Mouse (Mus musculus): ENCODE data around the gene Abhd12.

Gene Abhd12

GRCm38 (mm10) chr2:150842049-150842461 lies 62.5 kb downstream of the Abhd12 start:
- DNase-seq = no peak

GRCm38 (mm10) chr2:150841109-150841508 lies 63.4 kb downstream of the Abhd12 start:
- no peak for DNase-seq

GRCm38 (mm10) chr2:150839686-150840471 lies 64.7 kb downstream of the Abhd12 start:
- DNase-seq = no peak

- no peak for DNase-seq
Measured at GRCm38 (mm10) chr2:150837781-150838180, 66.8 kb downstream of the Abhd12 start.

GRCm38 (mm10) chr2:150836906-150837305 lies 67.6 kb downstream of the Abhd12 start:
- DNase-seq = no peak

GRCm38 (mm10) chr2:150835975-150836374 lies 68.6 kb downstream of the Abhd12 start:
- no peak for DNase-seq

- no peak for DNase-seq
Measured at GRCm38 (mm10) chr2:150834616-150835015, 69.9 kb downstream of the Abhd12 start.

- DNase-seq = no peak
Measured at GRCm38 (mm10) chr2:150832029-150832428, 72.5 kb downstream of the Abhd12 start.

GRCm38 (mm10) chr2:150830911-150831441 lies 73.6 kb downstream of the Abhd12 start:
- DNase-seq = no peak

- no peak for DNase-seq
Measured at GRCm38 (mm10) chr2:150830011-150830410, 74.5 kb downstream of the Abhd12 start.

- DNase-seq = no peak
Measured at GRCm38 (mm10) chr2:150828654-150829053, 75.9 kb downstream of the Abhd12 start.

- no peak for DNase-seq
Measured at GRCm38 (mm10) chr2:150828164-150828563, 76.4 kb downstream of the Abhd12 start.

- DNase-seq = no peak
Measured at GRCm38 (mm10) chr2:150826426-150826825, 78.1 kb downstream of the Abhd12 start.

GRCm38 (mm10) chr2:150822987-150823386 lies 81.6 kb downstream of the Abhd12 start:
- no peak for DNase-seq

GRCm38 (mm10) chr2:150820720-150821119 lies 83.8 kb downstream of the Abhd12 start:
- no peak for DNase-seq

GRCm38 (mm10) chr2:150818742-150819141 lies 85.8 kb downstream of the Abhd12 start:
- DNase-seq = no peak

GRCm38 (mm10) chr2:150816676-150817402 lies 87.7 kb downstream of the Abhd12 start:
- no peak for DNase-seq

- DNase-seq = no peak
Measured at GRCm38 (mm10) chr2:150812816-150813215, 91.7 kb downstream of the Abhd12 start.

GRCm38 (mm10) chr2:150810603-150811002 lies 93.9 kb downstream of the Abhd12 start:
- DNase-seq = no peak

GRCm38 (mm10) chr2:150808812-150809211 lies 95.7 kb downstream of the Abhd12 start:
- no peak for DNase-seq

- no peak for DNase-seq
Measured at GRCm38 (mm10) chr2:150808381-150808780, 96.2 kb downstream of the Abhd12 start.

GRCm38 (mm10) chr2:150803035-150803434 lies 101.5 kb downstream of the Abhd12 start:
- peak in 1 of 2 experiments; percentile 35 for DNase-seq

- DNase-seq = peak in 1 of 2 experiments; percentile 8
Measured at GRCm38 (mm10) chr2:150800616-150801015, 103.9 kb downstream of the Abhd12 start.

- no peak for DNase-seq
Measured at GRCm38 (mm10) chr2:150798084-150798483, 106.5 kb downstream of the Abhd12 start.
